Mouse (Mus musculus) cerebellum, adult 9-10 months (tissue): ENCODE measurements around the gene Il27.

Source experiments
- DNase-seq: peaks from one replicate; pipeline ENCODE4 v3.0.0; 2022

Gene Il27

GRCm38 (mm10) chr7:126602650-126603049 lies 7.9 kb upstream of the Il27 start:
- no peak for DNase-seq

- DNase-seq: no peak
Observed at GRCm38 (mm10) chr7:126601896-126602295, 7.2 kb upstream of the Il27 start.

- DNase-seq: no peak
Observed at GRCm38 (mm10) chr7:126598919-126599318, 4.2 kb upstream of the Il27 start.

- no peak for DNase-seq
Observed at GRCm38 (mm10) chr7:126596414-126596813, 1.7 kb upstream of the Il27 start.

- no peak for DNase-seq
Observed at GRCm38 (mm10) chr7:126595890-126596289, 1.1 kb upstream of the Il27 start.

- no peak for DNase-seq
Observed at GRCm38 (mm10) chr7:126587779-126588178, 7.0 kb downstream of the Il27 start.

GRCm38 (mm10) chr7:126586839-126587238 lies 7.9 kb downstream of the Il27 start:
- no peak for DNase-seq

GRCm38 (mm10) chr7:126585717-126586116 lies 9.0 kb downstream of the Il27 start, which contains the start of gene Cln3:
Gene Cln3 (minus strand): TSS chr7:126585817.
- no peak for DNase-seq

GRCm38 (mm10) chr7:126584506-126584977 lies 10.2 kb downstream of the Il27 start, which contains the start of gene Apobr:
Gene Apobr (plus strand): TSS chr7:126584942.
- no peak for DNase-seq

- no peak for DNase-seq
Observed at GRCm38 (mm10) chr7:126583761-126584160, 11.0 kb downstream of the Il27 start.

- peak; percentile 93 for DNase-seq
Observed at GRCm38 (mm10) chr7:126583251-126583709, 11.5 kb downstream of the Il27 start.

- DNase-seq: peak; percentile 61
Observed at GRCm38 (mm10) chr7:126582759-126583158, 12.0 kb downstream of the Il27 start.

GRCm38 (mm10) chr7:126581661-126582060 lies 13.1 kb downstream of the Il27 start:
- no peak for DNase-seq

- no peak for DNase-seq
Observed at GRCm38 (mm10) chr7:126579172-126579571, 15.6 kb downstream of the Il27 start.

- DNase-seq: no peak
Observed at GRCm38 (mm10) chr7:126576946-126577345, 17.8 kb downstream of the Il27 start.

- peak; percentile 91 for DNase-seq
Observed at GRCm38 (mm10) chr7:126566094-126566765, 28.5 kb downstream of the Il27 start, which contains the start of gene Eif3c. Gene Eif3c (minus strand): TSS chr7:126566411.

- no peak for DNase-seq
Observed at GRCm38 (mm10) chr7:126565693-126566092, 29.0 kb downstream of the Il27 start.

GRCm38 (mm10) chr7:126556635-126557034 lies 38.1 kb downstream of the Il27 start:
- no peak for DNase-seq

GRCm38 (mm10) chr7:126554796-126555195 lies 39.9 kb downstream of the Il27 start:
- no peak for DNase-seq

GRCm38 (mm10) chr7:126545631-126546030 lies 49.1 kb downstream of the Il27 start:
- DNase-seq: no peak

- DNase-seq: no peak
Observed at GRCm38 (mm10) chr7:126541661-126542060, 53.1 kb downstream of the Il27 start.
